Mouse (Mus musculus): ENCODE results near the gene Zan. TPM values are rescaled to one million over a fixed set of nuclear protein-coding genes. Genes with fewer than 3 reads are reported as not detected.

Zan gene
- polyA plus RNA-seq, 1 experiment from 2014 or later = 0.11 TPM

DNA sequence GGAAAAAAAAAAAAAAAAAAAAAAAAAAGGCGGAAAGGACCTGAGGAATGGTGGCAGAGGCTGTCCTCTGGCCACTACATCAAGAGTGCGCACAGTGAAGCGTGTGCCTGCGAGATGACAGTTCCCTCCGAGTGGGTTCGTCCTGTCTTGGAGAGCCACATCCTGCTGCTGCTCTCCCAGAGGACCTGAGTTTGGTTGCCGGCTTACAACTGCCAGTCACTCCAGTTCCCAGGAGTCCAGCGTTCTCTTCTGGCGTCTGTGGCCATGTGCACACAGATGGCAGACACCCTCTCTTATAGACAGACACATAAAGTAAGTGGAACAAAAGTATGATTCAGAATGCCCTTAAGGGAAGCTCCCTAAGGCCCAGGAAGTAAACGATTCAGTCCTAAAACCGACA lies 99.7 kb downstream of the Zan start:
- ATAC-seq (ENCODE audit: low read depth) = no peak
- no peak overlapping the region for H3K4me2 ChIP-seq (ENCODE audit: low read depth, low read length)

DNA sequence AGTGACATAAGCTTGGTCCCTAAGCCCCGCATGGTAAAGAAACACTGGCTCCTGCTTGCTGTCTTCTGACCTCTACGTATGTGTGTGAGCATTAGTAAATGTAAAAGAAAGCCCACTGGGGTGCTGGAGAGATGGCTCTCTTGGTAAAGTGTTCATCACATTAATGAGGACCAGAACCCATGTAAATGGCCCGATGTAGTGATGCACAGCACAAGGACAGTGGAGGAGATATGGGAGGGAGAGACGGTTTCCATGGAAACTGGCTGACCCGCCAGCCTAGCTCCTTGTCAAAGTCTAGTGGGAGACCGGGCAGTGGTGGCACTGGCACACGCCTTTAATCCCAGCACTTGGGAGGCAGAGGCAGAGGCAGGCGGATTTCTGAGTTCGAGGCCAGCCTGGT lies 100.1 kb downstream of the Zan start:
- Histone ChIP-seq H3K36me3 (ENCODE audit: control insufficient read depth, insufficient read depth) (peaks cover 3% of the 10 kb centered on the region; the same call in 1 of the 2 replicates), H3K4me1 (ENCODE audit: control insufficient read depth, low read depth, low read length) (no peaks in the 10 kb centered on the region), H3K27ac (ENCODE audit: low read length) (no peak overlapping the region), H3K9me3 (replicated peaks; ENCODE audit: control insufficient read depth, low read length) (no peaks in the 10 kb centered on the region), H3K27me3 (ENCODE audit: control insufficient read depth, insufficient read depth, low read depth, low read length) (no peaks in the 10 kb centered on the region), H3K9ac (ENCODE audit: low read depth, low read length) (no peak overlapping the region), H3K4me3 (ENCODE audit: low read depth, low read length) (no peak overlapping the region), H3K4me2 (ENCODE audit: low read depth, low read length) (no peak overlapping the region)
- ATAC-seq (ENCODE audit: low read depth) = no peak
- WGBS (ENCODE audit: insufficient replicate concordance) = 47% methylated on average over 9 of the region's 9 CpGs

More for the DNA sequence above, 99.7 kb downstream of the Zan start:
- no peaks in the 10 kb centered on the region for H3K27me3 ChIP-seq (ENCODE audit: control insufficient read depth, insufficient read depth, low read depth, low read length)
- peaks cover 3% of the 10 kb centered on the region; the same call in 1 of the 2 replicates for H3K36me3 ChIP-seq (ENCODE audit: control insufficient read depth, insufficient read depth)
- H3K27ac ChIP-seq (ENCODE audit: low read length) = no peak overlapping the region
- WGBS (ENCODE audit: insufficient replicate concordance) = 22% methylated on average over 10 of the region's 11 CpGs
- no peaks in the 10 kb centered on the region for H3K9me3 ChIP-seq (replicated peaks; ENCODE audit: control insufficient read depth, low read length)
- H3K4me3 ChIP-seq (ENCODE audit: low read depth, low read length) = no peak overlapping the region
- no peaks in the 10 kb centered on the region for H3K4me1 ChIP-seq (ENCODE audit: control insufficient read depth, low read depth, low read length)
- no peak overlapping the region for H3K9ac ChIP-seq (ENCODE audit: low read depth, low read length)

DNA sequence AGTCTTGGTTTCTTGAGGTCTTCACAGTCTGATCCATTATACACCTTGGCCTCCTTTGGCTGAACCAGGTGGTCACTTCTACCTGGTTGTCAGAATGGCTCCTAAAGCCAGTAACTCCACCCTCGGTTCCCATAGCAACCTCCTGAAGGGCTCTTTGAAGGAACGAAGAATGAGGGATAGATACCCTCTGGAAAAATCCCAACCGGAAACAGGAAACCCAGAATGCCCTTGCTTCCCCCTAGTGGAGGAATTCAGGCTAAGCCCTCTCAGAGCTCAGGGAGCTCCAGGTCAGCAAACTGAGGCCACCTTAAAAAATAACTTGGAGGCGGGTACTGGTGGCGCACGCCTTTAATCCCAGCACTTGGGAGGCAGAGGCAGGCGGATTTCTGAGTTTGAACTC lies 100.7 kb downstream of the Zan start:
- Histone ChIP-seq H3K27me3 (ENCODE audit: control insufficient read depth, insufficient read depth, low read depth, low read length) (no peaks in the 10 kb centered on the region), H3K9ac (ENCODE audit: low read depth, low read length) (no peak overlapping the region), H3K4me1 (ENCODE audit: control insufficient read depth, low read depth, low read length) (no peaks in the 10 kb centered on the region), H3K36me3 (ENCODE audit: control insufficient read depth, insufficient read depth) (peaks cover 3% of the 10 kb centered on the region; the same call in 1 of the 2 replicates), H3K27ac (ENCODE audit: low read length) (no peak overlapping the region), H3K4me3 (ENCODE audit: low read depth, low read length) (no peak overlapping the region), H3K4me2 (ENCODE audit: low read depth, low read length) (no peak overlapping the region), H3K9me3 (replicated peaks; ENCODE audit: control insufficient read depth, low read length) (no peaks in the 10 kb centered on the region)
- WGBS (ENCODE audit: insufficient replicate concordance) = 34% methylated on average over 7 of the region's 7 CpGs
- no peak for ATAC-seq (ENCODE audit: low read depth)

DNA sequence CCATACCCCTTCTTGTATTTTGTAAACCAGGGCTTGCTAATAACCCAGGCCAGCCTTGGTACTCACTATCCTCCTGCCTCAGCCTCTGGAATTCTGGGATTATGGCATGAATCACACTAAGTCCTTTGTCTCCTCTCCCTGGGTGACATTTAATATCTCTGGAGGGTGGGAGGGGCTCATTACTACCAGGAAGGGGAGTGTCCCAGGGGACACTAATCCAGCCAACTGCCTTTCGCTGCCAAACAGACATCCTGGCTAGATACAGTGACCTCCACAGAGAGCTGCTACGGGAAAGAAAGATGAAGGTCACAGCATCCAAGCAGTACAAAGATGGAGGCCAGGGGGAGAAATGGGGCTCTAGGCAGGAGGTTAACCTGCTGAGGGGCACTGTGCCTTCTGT lies 101.2 kb downstream of the Zan start:
- H3K9ac ChIP-seq (ENCODE audit: low read depth, low read length) = no peak overlapping the region
- H3K4me1 ChIP-seq (ENCODE audit: control insufficient read depth, low read depth, low read length) = no peaks in the 10 kb centered on the region
- H3K4me2 ChIP-seq (ENCODE audit: low read depth, low read length) = no peak overlapping the region
- H3K27ac ChIP-seq (ENCODE audit: low read length) = no peak overlapping the region
- ATAC-seq (ENCODE audit: low read depth) = no peak
- H3K27me3 ChIP-seq (ENCODE audit: control insufficient read depth, insufficient read depth, low read depth, low read length) = no peaks in the 10 kb centered on the region
- no peaks in the 10 kb centered on the region for H3K9me3 ChIP-seq (replicated peaks; ENCODE audit: control insufficient read depth, low read length)
- WGBS (ENCODE audit: insufficient replicate concordance) = 52% methylated on average over 2 of the region's 2 CpGs
- H3K4me3 ChIP-seq (ENCODE audit: low read depth, low read length) = no peak overlapping the region
- H3K36me3 ChIP-seq (ENCODE audit: control insufficient read depth, insufficient read depth) = peaks cover 3% of the 10 kb centered on the region; the same call in 1 of the 2 replicates

DNA sequence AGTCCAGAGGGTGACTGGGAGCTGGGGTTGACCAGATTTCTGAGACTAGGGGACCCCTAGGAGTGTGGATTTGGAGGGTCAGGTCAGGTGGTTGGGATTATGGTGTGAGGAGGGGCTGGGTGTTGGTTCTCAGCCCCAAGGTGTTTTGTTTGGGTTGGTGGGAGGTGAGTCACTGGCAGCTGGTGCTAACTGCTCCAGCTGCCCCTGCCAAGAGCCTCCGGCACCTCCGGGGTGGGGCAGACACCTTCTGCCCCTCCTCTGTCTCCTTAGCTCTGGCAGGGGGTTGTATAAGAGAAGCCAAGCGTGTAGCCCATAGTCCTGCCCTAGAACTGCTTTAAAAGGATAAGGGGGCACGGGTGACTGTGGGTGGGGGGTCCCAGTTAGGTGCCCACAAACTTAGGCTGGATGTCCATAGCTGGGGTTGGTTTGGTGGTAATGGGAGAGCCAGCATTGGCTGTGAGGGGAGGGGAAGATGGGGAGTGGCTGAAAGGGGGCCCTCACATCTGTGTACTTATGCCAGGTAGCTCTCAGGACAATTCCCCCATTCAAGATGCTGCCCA lies 102.3 kb downstream of the Zan start:
- WGBS (ENCODE audit: insufficient replicate concordance) = 52% methylated on average over 4 of the region's 4 CpGs
- ATAC-seq (ENCODE audit: low read depth) = no peak

DNA sequence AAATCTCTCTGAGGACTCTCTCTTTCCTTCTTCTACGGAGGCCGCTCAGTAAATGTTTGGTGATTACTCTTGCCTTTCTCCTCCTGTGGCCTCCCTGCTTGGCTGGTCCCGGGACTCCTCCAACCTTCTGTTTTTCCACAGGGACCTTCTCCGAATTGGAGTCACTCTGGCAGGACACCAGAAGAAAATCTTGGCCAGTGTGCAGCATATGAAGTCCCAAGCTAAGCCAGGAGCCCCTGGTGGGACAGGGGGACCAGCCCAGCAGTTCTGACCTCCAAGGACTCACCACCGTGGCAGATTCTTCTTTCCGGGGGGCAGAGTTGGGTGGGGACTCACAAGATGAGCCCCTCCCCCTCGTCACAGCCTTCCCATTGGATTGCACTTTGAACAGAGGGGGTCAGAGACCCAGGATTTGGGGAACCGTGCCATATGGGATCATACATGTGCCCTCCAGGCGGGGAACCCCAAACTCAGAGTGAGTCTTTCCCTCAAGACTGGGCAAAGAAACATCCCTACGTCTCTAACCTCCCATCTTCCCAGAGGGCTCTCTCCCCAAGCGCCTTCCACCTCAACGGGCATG lies 103.4 kb downstream of the Zan start:
- Histone ChIP-seq H3K4me3 (ENCODE audit: low read depth, low read length) (no peak overlapping the region), H3K36me3 (ENCODE audit: control insufficient read depth, insufficient read depth) (peaks cover 3% of the 10 kb centered on the region), H3K27ac (ENCODE audit: low read length) (no peak overlapping the region), H3K27me3 (ENCODE audit: control insufficient read depth, insufficient read depth, low read depth, low read length) (no peaks in the 10 kb centered on the region), H3K4me2 (ENCODE audit: low read depth, low read length) (no peak overlapping the region), H3K9ac (ENCODE audit: low read depth, low read length) (no peak overlapping the region), H3K4me1 (ENCODE audit: control insufficient read depth, low read depth, low read length) (no peaks in the 10 kb centered on the region), H3K9me3 (replicated peaks; ENCODE audit: control insufficient read depth, low read length) (no peaks in the 10 kb centered on the region)
- ATAC-seq (ENCODE audit: low read depth) = no peak
- WGBS (ENCODE audit: insufficient replicate concordance) = 58% methylated on average over 12 of the region's 12 CpGs

More for the DNA sequence above, 102.3 kb downstream of the Zan start:
- no peaks in the 10 kb centered on the region for H3K4me1 ChIP-seq (ENCODE audit: control insufficient read depth, low read depth, low read length)
- no peaks in the 10 kb centered on the region for H3K27me3 ChIP-seq (ENCODE audit: control insufficient read depth, insufficient read depth, low read depth, low read length)
- H3K27ac ChIP-seq (ENCODE audit: low read length) = no peak overlapping the region
- H3K9me3 ChIP-seq (replicated peaks; ENCODE audit: control insufficient read depth, low read length) = no peaks in the 10 kb centered on the region
- no peak overlapping the region for H3K9ac ChIP-seq (ENCODE audit: low read depth, low read length)
- no peak overlapping the region for H3K4me3 ChIP-seq (ENCODE audit: low read depth, low read length)
- H3K4me2 ChIP-seq (ENCODE audit: low read depth, low read length) = no peak overlapping the region
- peaks cover 3% of the 10 kb centered on the region; the same call in 1 of the 2 replicates for H3K36me3 ChIP-seq (ENCODE audit: control insufficient read depth, insufficient read depth)

DNA sequence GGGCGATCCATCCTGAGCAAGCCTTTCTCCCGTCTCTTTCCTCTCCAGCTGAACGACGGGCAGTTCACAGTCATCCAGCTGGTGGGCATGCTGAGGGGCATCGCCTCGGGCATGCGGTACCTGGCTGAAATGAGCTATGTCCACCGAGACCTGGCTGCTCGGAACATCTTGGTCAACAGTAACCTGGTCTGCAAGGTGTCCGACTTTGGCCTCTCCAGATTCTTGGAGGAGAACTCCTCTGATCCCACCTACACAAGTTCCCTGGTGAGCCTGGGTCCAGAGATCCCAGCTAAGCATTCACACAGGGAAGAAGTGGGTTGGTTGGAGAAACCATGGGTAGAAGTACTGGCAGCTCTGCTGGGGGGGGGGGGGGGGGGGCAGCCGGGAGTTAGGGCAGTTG lies 107.2 kb downstream of the Zan start:
- Histone ChIP-seq H3K9ac (ENCODE audit: low read depth, low read length) (no peak overlapping the region), H3K27me3 (ENCODE audit: control insufficient read depth, insufficient read depth, low read depth, low read length) (no peaks in the 10 kb centered on the region), H3K36me3 (ENCODE audit: control insufficient read depth, insufficient read depth) (peaks cover 3% of the 10 kb centered on the region), H3K4me3 (ENCODE audit: low read depth, low read length) (no peak overlapping the region), H3K4me2 (ENCODE audit: low read depth, low read length) (no peak overlapping the region), H3K4me1 (ENCODE audit: control insufficient read depth, low read depth, low read length) (no peaks in the 10 kb centered on the region), H3K27ac (ENCODE audit: low read length) (no peak overlapping the region), H3K9me3 (replicated peaks; ENCODE audit: control insufficient read depth, low read length) (no peaks in the 10 kb centered on the region)
- no peak for ATAC-seq (ENCODE audit: low read depth)
- 72% methylated on average over 10 of the region's 11 CpGs for WGBS (ENCODE audit: insufficient replicate concordance)

DNA sequence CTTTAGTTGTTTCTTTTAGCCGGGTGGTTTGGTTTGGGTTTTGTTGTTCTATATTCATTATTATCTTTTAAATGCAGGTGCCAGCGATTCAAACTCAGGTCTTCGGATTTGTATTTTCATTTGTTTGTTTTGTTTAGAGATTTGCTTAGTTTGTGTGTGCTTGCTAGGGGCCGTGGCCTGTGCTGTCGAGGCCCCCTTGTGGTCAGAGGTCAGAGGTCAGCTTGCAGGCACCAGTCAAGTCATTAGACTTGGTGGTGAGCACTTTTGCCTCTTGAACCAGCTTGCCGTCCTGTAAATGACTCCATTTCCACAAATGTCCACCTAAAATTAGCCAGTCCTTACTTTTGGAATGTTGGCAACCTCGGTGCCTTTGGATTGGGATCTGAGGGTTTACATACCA lies 118.5 kb downstream of the Zan start:
- WGBS (ENCODE audit: insufficient replicate concordance) = 29% methylated on average over 7 of the region's 7 CpGs
- H3K9me3 ChIP-seq (replicated peaks; ENCODE audit: control insufficient read depth, low read length) = no peaks in the 10 kb centered on the region
- H3K27me3 ChIP-seq (ENCODE audit: control insufficient read depth, insufficient read depth, low read depth, low read length) = no peaks in the 10 kb centered on the region
- no peak for ATAC-seq (ENCODE audit: low read depth)
- H3K9ac ChIP-seq (ENCODE audit: low read depth, low read length) = no peak overlapping the region
- H3K27ac ChIP-seq (ENCODE audit: low read length) = no peak overlapping the region
- no peak overlapping the region for H3K4me3 ChIP-seq (ENCODE audit: low read depth, low read length)
- no peak overlapping the region for H3K4me2 ChIP-seq (ENCODE audit: low read depth, low read length)
- H3K36me3 ChIP-seq (ENCODE audit: control insufficient read depth, insufficient read depth) = peaks cover 8% of the 10 kb centered on the region
- no peaks in the 10 kb centered on the region for H3K4me1 ChIP-seq (ENCODE audit: control insufficient read depth, low read depth, low read length)

DNA sequence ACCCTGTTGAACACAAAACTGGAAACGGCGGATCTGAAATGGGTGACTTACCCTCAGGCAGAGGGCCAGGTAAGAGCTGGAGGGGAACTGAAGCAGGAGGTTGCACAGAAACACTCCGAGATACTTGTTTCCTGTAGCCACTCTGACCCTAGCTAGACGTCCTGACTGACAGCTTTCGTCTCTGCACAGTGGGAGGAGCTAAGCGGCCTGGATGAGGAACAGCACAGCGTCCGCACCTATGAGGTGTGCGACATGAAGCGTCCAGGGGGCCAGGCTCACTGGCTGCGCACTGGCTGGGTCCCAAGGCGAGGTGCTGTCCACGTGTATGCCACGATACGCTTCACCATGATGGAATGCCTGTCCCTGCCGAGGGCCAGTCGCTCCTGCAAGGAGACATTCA lies 122.8 kb downstream of the Zan start:
- Histone ChIP-seq H3K9ac (ENCODE audit: low read depth, low read length) (no peak overlapping the region), H3K27me3 (ENCODE audit: control insufficient read depth, insufficient read depth, low read depth, low read length) (peaks cover 28% of the 10 kb centered on the region), H3K36me3 (ENCODE audit: control insufficient read depth, insufficient read depth) (no peaks in the 10 kb centered on the region), H3K27ac (ENCODE audit: low read length) (no peak overlapping the region), H3K4me2 (ENCODE audit: low read depth, low read length) (no peak overlapping the region), H3K9me3 (replicated peaks; ENCODE audit: control insufficient read depth, low read length) (no peaks in the 10 kb centered on the region), H3K4me3 (ENCODE audit: low read depth, low read length) (no peak overlapping the region), H3K4me1 (ENCODE audit: control insufficient read depth, low read depth, low read length) (no peaks in the 10 kb centered on the region)
- WGBS (ENCODE audit: insufficient replicate concordance) = 64% methylated on average over 17 of the region's 17 CpGs
- no peak for ATAC-seq (ENCODE audit: low read depth)
